Mouse (Mus musculus) stomach, embryonic 14.5 days (tissue): ENCODE measurements at regions not wholly inside any gene's neighbourhood (a gene's known extent, or its start where the extent isn't known, plus 50 kb on each side); places are given as distances from the start of the nearest gene placed in this dataset.

ENCODE experiments used
- ATAC-seq: fragments of 200-750 bp; cut with Nextera tagmentation; 2 replicates; pipeline ENCODE4 v1.8.0; 2017; ENCODE audit warnings: low read depth, moderate TSS enrichment; ENCODE audit not compliant: insufficient number of reproducible peaks, insufficient read depth, low FRiP score
- H3K27ac ChIP-seq: fragments of 300-500 bp; sonication (generic); 2 replicates; pipeline ENCODE4 v1.5.1; 2014; ENCODE audit warnings: mild to moderate bottlenecking, low read length, moderate library complexity, mixed read lengths
- H3K27me3 ChIP-seq: fragments of 300-500 bp; sonication (generic); 2 replicates; pipeline ENCODE4 v1.6.1; 2014; ENCODE audit warnings: low read length, control low read depth, mixed read lengths; ENCODE audit not compliant: control insufficient read depth, insufficient read depth
- H3K36me3 ChIP-seq: fragments of 300-500 bp; sonication (generic); 2 replicates; pipeline ENCODE4 v1.6.1; 2014; ENCODE audit warnings: mild to moderate bottlenecking, control low read depth, low read length, moderate library complexity, mixed read lengths; ENCODE audit not compliant: control insufficient read depth, insufficient read depth
- H3K4me1 ChIP-seq: fragments of 300-500 bp; sonication (generic); 2 replicates; pipeline ENCODE4 v1.6.1; 2014; ENCODE audit warnings: low read length, control low read depth, mixed read lengths; ENCODE audit not compliant: control insufficient read depth, insufficient read depth
- H3K4me2 ChIP-seq: fragments of 300-500 bp; sonication (generic); replicated peaks from 2 replicates; pipeline ENCODE4 v1.6.1; 2014; ENCODE audit warnings: low read depth, low read length, control low read depth
- H3K4me3 ChIP-seq: fragments of 300-500 bp; sonication (generic); 2 replicates; pipeline ENCODE4 v1.5.1; 2014; ENCODE audit warnings: low read depth, low read length, control low read depth
- H3K9ac ChIP-seq: fragments of 300-500 bp; sonication (generic); replicated peaks from 2 replicates; pipeline ENCODE4 v1.6.1; 2014; ENCODE audit warnings: low read depth, mild to moderate bottlenecking, control low read depth, low read length, moderate library complexity, mixed read lengths
- H3K9me3 ChIP-seq: fragments of 300-500 bp; sonication (generic); 2 replicates; pipeline ENCODE4 v1.6.1; 2016; ENCODE audit warnings: low read depth, low read length, control low read depth; ENCODE audit not compliant: control insufficient read depth
- WGBS: fragments of 180-500 bp; shearing (Covaris S2); extraction: QIAGEN DNeasy Blood & Tissue Kit; methylation state at CpG from one replicate; pipeline ENCODE4 v1.1.7; 2014; 5-methylcytosine and 5-hydroxymethylcytosine counted together

DNA sequence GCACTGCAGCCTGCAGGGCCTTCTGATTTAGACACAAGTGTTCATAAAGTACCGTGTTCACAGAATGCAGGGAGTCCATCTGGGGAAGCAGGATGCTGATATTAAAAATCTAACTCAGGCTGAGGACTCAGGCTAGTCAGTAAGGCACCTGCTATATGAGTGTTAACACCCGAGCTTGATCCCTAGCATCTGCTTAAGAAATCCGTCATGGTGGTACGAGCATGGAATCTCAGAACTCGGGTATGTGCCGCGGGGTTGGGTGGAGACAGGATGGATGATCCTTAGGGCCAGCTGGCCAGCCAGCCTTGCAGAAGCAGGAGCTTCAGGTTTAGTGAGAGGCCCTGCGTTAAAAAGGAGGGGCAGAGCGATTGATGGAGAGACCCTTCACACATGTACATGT, 160.1 kb downstream of the Slc4a3 start:
- H3K36me3 ChIP-seq: no peaks in the 10 kb centered on the region
- no peaks in the 10 kb centered on the region for H3K27me3 ChIP-seq
- no peaks in the 10 kb centered on the region for H3K4me1 ChIP-seq
- H3K27ac ChIP-seq: no peak overlapping the region
- H3K9me3 ChIP-seq: no peaks in the 10 kb centered on the region
- no peak overlapping the region for H3K4me2 ChIP-seq
- H3K4me3 ChIP-seq: no peak overlapping the region
- ATAC-seq: no peak
- WGBS: 55% methylated on average over 9 of the region's 9 CpGs
- H3K9ac ChIP-seq: no peak overlapping the region

DNA sequence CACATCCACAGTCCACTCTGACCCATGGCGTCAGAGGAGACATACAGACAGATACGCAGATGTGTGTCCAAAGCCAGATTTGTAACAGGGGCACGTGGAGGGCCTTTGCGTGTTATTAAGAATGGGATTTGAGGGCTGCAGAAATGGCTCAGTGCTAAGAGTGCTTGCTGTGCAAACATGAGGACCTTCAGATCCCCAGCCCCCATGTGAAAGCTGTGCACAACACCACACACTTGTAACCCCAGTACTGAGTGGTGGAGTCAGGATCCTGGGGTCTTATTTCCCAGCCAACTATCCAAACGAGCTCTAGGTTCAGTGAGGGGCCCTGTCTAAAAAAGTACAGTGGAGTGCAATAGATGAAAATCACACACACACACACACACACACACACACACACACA, 177.4 kb downstream of the Slc4a3 start:
- no peak overlapping the region for H3K4me2 ChIP-seq
- no peaks in the 10 kb centered on the region for H3K36me3 ChIP-seq
- no peak overlapping the region for H3K4me3 ChIP-seq
- H3K9me3 ChIP-seq: no peaks in the 10 kb centered on the region
- H3K4me1 ChIP-seq: no peaks in the 10 kb centered on the region
- no peaks in the 10 kb centered on the region for H3K27me3 ChIP-seq
- WGBS: 86% methylated on average over 5 of the region's 5 CpGs
- ATAC-seq: no peak
- H3K27ac ChIP-seq: no peak overlapping the region
- no peak overlapping the region for H3K9ac ChIP-seq

DNA sequence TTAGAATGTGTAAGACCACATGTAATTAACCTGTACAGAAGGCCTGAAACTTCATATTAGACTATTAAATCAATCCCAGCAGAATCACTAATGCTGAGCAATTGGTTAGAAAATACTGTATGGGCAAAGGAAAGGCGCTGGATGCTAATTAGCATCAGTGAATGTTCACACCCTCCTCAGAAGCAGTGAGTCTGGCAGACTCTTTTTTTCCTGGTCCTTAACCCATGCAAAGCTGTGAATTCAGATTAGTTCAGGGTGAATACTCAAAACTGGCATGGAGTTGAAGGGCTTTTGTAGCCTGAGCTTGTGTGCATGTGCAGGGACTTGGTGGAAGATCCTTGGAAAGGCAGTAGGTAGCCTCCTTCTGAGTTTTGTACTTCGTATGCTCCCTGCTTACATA, 179.3 kb downstream of the Slc4a3 start:
- H3K4me1 ChIP-seq: no peaks in the 10 kb centered on the region
- H3K9ac ChIP-seq: no peak overlapping the region
- H3K36me3 ChIP-seq: no peaks in the 10 kb centered on the region
- WGBS: 70% methylated on average over 2 of the region's 2 CpGs
- H3K27me3 ChIP-seq: no peaks in the 10 kb centered on the region
- no peak overlapping the region for H3K4me2 ChIP-seq
- H3K4me3 ChIP-seq: no peak overlapping the region
- H3K27ac ChIP-seq: no peak overlapping the region
- ATAC-seq: no peak
- H3K9me3 ChIP-seq: no peaks in the 10 kb centered on the region

DNA sequence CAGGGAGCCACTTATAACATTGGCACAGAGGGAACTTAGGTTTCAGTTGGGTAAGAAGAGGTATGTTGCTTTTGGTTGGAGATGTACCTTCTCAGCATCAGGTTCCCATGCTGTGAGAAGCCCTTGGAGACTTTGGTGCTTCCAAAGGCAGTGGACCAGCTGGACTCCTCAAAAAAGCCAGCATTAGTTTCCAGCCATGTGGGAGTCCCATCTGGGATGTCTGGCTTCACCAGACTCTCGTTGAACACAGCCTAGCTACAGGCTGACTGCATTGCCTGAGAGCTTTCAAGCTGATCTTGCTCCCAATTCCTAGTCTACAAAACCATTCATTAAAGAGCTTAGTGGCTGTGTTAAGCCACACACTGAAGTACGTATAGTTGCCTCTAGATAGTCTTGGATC, 182.8 kb downstream of the Slc4a3 start:
- WGBS: 56% methylated on average over 2 of the region's 2 CpGs
- H3K36me3 ChIP-seq: no peaks in the 10 kb centered on the region
- no peak overlapping the region for H3K4me3 ChIP-seq
- no peak overlapping the region for H3K27ac ChIP-seq
- H3K4me1 ChIP-seq: no peaks in the 10 kb centered on the region
- no peak overlapping the region for H3K9ac ChIP-seq
- no peaks in the 10 kb centered on the region for H3K27me3 ChIP-seq
- H3K9me3 ChIP-seq: no peaks in the 10 kb centered on the region
- no peak for ATAC-seq
- H3K4me2 ChIP-seq: no peak overlapping the region

DNA sequence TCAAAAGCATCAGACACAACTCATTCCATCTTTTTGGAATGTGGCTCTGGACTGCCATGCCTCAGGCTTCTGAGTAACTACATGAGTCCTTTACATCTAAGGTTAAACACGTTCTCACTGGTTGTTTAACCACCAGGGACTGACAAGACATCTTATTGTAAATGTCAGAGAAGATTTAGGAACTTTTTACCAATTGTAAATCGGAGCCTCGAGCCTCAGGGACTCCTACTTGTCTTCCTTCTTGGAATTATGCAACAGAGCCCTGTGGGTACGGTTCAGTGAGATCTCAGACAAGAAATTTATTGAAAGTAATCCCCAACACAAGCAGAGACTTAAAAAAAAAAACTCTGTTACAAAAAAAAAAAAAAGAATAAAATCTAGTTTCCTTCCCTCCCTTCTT, 187.7 kb downstream of the Slc4a3 start:
- no peak overlapping the region for H3K4me3 ChIP-seq
- no peak overlapping the region for H3K9ac ChIP-seq
- no peaks in the 10 kb centered on the region for H3K4me1 ChIP-seq
- ATAC-seq: no peak
- H3K27me3 ChIP-seq: no peaks in the 10 kb centered on the region
- WGBS: 32% methylated on average over 4 of the region's 4 CpGs
- H3K27ac ChIP-seq: no peak overlapping the region
- no peak overlapping the region for H3K4me2 ChIP-seq
- no peaks in the 10 kb centered on the region for H3K36me3 ChIP-seq
- H3K9me3 ChIP-seq: no peaks in the 10 kb centered on the region

DNA sequence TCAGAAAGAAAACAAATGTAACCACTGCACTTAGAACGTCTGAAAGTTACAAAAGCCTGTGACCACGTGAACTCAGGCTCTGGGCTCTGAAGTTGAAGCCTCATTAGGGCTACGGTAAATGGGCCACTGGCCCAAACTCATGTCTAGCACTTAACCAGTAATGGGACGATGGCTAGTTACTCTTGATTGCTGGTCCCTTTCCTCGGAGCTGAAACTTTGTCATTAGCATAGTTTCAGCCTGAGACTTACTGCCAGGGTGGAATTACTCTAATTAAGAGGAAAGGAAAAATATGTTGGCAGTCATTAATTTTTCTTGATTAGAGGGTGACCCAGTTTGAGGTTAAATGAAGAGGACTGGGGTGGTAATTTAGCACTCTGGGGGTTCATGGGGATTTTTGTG, 192.6 kb downstream of the Slc4a3 start:
- 67% methylated on average over 5 of the region's 5 CpGs for WGBS
- Histone ChIP-seq H3K4me2 (no peak overlapping the region), H3K4me3 (no peak overlapping the region), H3K27me3 (no peaks in the 10 kb centered on the region), H3K9me3 (no peaks in the 10 kb centered on the region), H3K4me1 (no peaks in the 10 kb centered on the region), H3K27ac (no peak overlapping the region), H3K9ac (no peak overlapping the region), H3K36me3 (no peaks in the 10 kb centered on the region)
- ATAC-seq: no peak

DNA sequence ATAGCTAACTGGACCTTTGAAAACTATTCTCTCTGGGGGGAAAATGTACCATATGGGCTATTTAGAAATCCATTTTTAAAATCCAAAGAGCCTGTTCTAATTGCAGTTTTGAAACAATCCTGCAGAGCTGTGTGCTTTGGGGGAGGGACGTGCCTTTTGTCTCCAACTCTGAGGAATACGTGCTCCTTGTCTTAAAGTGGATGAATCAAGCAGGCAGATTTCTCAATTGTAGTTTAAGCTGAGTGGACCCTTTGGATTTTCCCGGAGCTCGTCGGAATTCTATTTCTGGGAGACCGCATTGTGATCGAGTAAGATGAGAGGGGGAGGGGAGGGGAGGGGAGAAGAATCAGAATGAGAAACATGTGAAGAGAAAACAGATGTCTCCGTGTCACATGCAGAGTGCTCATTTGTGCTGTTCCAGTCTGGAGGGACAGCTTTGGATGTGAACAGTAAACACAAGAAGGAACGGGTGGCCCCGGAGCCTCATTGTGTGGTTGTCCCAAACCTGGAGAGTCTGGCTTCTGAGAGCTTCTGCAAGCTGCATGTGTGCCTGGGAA, 203.7 kb downstream of the Slc4a3 start:
- no peaks in the 10 kb centered on the region for H3K9me3 ChIP-seq
- H3K9ac ChIP-seq: no peak overlapping the region
- H3K27me3 ChIP-seq: no peaks in the 10 kb centered on the region
- no peak for ATAC-seq
- no peak overlapping the region for H3K4me2 ChIP-seq
- no peak overlapping the region for H3K27ac ChIP-seq
- no peaks in the 10 kb centered on the region for H3K36me3 ChIP-seq
- H3K4me1 ChIP-seq: no peaks in the 10 kb centered on the region
- H3K4me3 ChIP-seq: no peak overlapping the region
- WGBS: 65% methylated on average over 10 of the region's 10 CpGs

DNA sequence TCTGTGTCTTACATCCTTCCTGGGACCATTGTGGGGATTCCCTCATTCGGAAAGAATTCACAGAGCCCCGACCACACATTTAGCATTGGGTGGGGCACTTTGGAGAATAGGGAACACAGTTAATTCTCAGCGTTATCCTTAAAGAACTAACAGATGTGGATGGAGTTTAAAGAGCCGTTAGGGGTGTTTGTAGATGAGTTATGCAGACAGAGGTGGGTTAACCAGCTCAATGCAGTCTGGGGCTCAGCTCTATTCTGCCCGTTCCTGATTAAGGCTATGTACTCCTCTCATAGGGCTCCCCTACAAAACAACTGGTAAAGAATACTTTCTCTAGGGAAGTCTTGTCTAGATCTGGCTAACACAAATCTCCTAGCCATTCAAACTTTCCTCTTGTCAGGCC, 226.1 kb downstream of the Slc4a3 start:
- 60% methylated on average over 5 of the region's 5 CpGs for WGBS
- Histone ChIP-seq H3K27me3 (no peaks in the 10 kb centered on the region), H3K4me1 (0 out of 2 replicates have a peak, but pooled peaks cover 2% of the 10 kb centered on the region), H3K27ac (no peak overlapping the region), H3K9ac (no peak overlapping the region), H3K9me3 (no peaks in the 10 kb centered on the region), H3K4me3 (no peak overlapping the region), H3K36me3 (no peaks in the 10 kb centered on the region), H3K4me2 (no peak overlapping the region)
- ATAC-seq: no peak

DNA sequence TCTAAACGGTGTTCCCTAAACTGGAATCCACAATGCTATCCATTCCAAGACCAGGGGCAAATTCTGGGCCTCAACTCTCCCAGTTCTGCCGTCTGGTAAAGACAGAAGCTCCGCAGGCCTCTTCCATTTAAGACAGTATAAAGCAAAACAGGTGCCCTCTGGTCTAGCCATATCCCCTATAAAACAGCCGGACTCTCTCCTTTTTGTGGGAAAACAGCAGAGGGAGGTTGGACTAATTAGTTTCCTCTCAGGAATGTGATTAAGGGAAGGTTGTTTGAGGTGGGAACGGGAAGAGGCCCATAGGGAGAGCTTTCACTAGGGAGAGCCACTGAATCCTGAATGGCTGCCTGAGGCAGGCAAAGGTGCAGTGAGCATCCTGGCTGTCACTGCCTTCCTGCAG, 226.9 kb downstream of the Slc4a3 start:
- Histone ChIP-seq H3K9me3 (no peaks in the 10 kb centered on the region), H3K4me1 (0 out of 2 replicates have a peak, but pooled peaks cover 2% of the 10 kb centered on the region), H3K4me3 (no peak overlapping the region), H3K27me3 (no peaks in the 10 kb centered on the region), H3K9ac (no peak overlapping the region), H3K4me2 (no peak overlapping the region), H3K27ac (no peak overlapping the region), H3K36me3 (no peaks in the 10 kb centered on the region)
- 66% methylated on average over 5 of the region's 5 CpGs for WGBS
- ATAC-seq: no peak
